In the genomic region with DNA sequence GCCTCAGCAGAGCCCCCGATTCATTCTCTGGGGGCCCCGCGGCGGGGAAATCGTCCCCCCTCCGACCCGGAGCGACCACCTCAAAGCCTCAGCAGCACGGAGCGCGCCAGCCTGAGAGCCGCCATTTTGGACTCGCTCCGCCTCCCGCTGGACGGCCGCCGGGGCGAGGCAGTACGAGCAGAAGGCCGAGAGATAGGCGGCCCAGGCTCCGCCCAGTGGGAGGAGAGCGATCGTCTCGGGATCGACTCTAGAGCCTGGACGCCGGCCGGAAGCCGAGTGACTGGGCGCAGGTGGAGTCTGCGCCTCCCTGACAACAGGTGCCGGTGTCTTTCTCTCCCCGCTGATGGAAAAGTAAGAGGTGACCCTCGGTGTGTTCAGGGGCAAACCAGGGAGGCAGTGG, we compare ENCODE assay signal across 8 mouse cellular contexts. TPM values are rescaled to one million over a fixed set of nuclear protein-coding genes. Genes with fewer than 3 reads are reported as not detected.
A peak's percentile ranks its signal among the peaks of the same experiment; 100 is the strongest.
DNase-seq lines count a peak whose midpoint lies in the region; ATAC-seq and TF ChIP-seq lines count a peak whose summit lies in the region.

Gene Taf3, minus strand, starts transcription at position 136 of the 400 bp plus-strand sequence.

- H3K36me3 ChIP-seq in embryonic facial prominence, embryonic 15.5 days: no peaks in the 10 kb centered on the region
- no peaks in the 10 kb centered on the region for H3K36me3 ChIP-seq in heart, embryonic 10.5 days
- H3K36me3 ChIP-seq in kidney, embryonic 15.5 days: no peaks in the 10 kb centered on the region

- H3K27me3 ChIP-seq in embryonic facial prominence, embryonic 15.5 days: no peaks in the 10 kb centered on the region
- no peaks in the 10 kb centered on the region for H3K27me3 ChIP-seq in heart, embryonic 10.5 days (ENCODE audit: insufficient read depth, poor library complexity, severe bottlenecking)
- H3K27me3 ChIP-seq in kidney, embryonic 15.5 days: no peaks in the 10 kb centered on the region

- peak; percentile 65; the same call in 1 of the 2 replicates for TF ChIP-seq POLR2A in bone marrow, adult 2 months (IDR thresholded peaks at IDR 0.05; ENCODE audit: borderline replicate concordance, control insufficient read depth, low read depth, low read length)

- peak within 1 kb of the TSS; percentile 96 for H3K4me3 ChIP-seq in bone marrow, adult 2 months (replicated peaks; ENCODE audit: control insufficient read depth, low read depth, low read length)
- peak within 1 kb of the TSS; percentile 93 for H3K4me3 ChIP-seq in embryonic facial prominence, embryonic 15.5 days (replicated peaks)
- H3K4me3 ChIP-seq in heart, embryonic 10.5 days: peak within 1 kb of the TSS; percentile 91
- peak within 1 kb of the TSS; percentile 94 for H3K4me3 ChIP-seq in kidney, embryonic 15.5 days (replicated peaks)

- H3K4me2 ChIP-seq in embryonic facial prominence, embryonic 15.5 days (replicated peaks): peak within 1 kb of the TSS; percentile 85
- H3K4me2 ChIP-seq in kidney, embryonic 15.5 days: peak within 1 kb of the TSS; percentile 83

- ATAC-seq in embryonic facial prominence, embryonic 15.5 days (ENCODE audit: insufficient number of reproducible peaks, low FRiP score, low TSS enrichment, low read depth): peak; percentile 94
- ATAC-seq in kidney, embryonic 15.5 days (replicated peaks; ENCODE audit: low FRiP score): peak; percentile 94
- ATAC-seq in monocyte, adult 5-6 weeks (replicated peaks; ENCODE audit: insufficient number of reproducible peaks, low FRiP score, low TSS enrichment, poor library complexity, severe bottlenecking): peak; percentile 97

- H3K9me3 ChIP-seq in embryonic facial prominence, embryonic 15.5 days (replicated peaks): no peaks in the 10 kb centered on the region
- H3K9me3 ChIP-seq in heart, embryonic 10.5 days: no peaks in the 10 kb centered on the region
- H3K9me3 ChIP-seq in kidney, embryonic 15.5 days (replicated peaks): no peaks in the 10 kb centered on the region

- 0% methylated on average over 36 of the region's 36 CpGs for WGBS in bone marrow, adult 2 months
- under 1% methylated on average over 36 of the region's 36 CpGs for WGBS in embryonic facial prominence, embryonic 15.5 days
- WGBS in heart, embryonic 10.5 days: under 1% methylated on average over 36 of the region's 36 CpGs
- WGBS in kidney, embryonic 15.5 days: under 1% methylated on average over 36 of the region's 36 CpGs

- no peaks in the 10 kb centered on the region; the same call in 1 of the 2 replicates for H3K4me1 ChIP-seq in bone marrow, adult 2 months (ENCODE audit: control insufficient read depth, insufficient read depth, low read length)
- H3K4me1 ChIP-seq in embryonic facial prominence, embryonic 15.5 days: peaks cover 16% of the 10 kb centered on the region
- H3K4me1 ChIP-seq in heart, embryonic 10.5 days: peaks cover 12% of the 10 kb centered on the region
- H3K4me1 ChIP-seq in kidney, embryonic 15.5 days: peaks cover 14% of the 10 kb centered on the region

- peak within 1 kb of the TSS; percentile 59 for H3K9ac ChIP-seq in embryonic facial prominence, embryonic 15.5 days
- H3K9ac ChIP-seq in kidney, embryonic 15.5 days: peak within 1 kb of the TSS; percentile 67

- DNase-seq in 416B (ENCODE audit: low read depth) (peak; percentile 82), liver (peak; percentile 97)
- peak; percentile 96 for DNase-seq in heart, embryonic 10.5 days (ENCODE audit: low spot score)
- DNase-seq in spleen, postnatal 4 days (ENCODE audit: low spot score in 2 of 2): peak; percentile 93 to 96

- peak within 1 kb of the TSS; percentile 34; the same call in 1 of the 2 replicates for H3K27ac ChIP-seq in bone marrow, adult 2 months (ENCODE audit: control insufficient read depth, insufficient read depth, low read depth, low read length, poor library complexity)
- H3K27ac ChIP-seq in embryonic facial prominence, embryonic 15.5 days (replicated peaks): peak within 1 kb of the TSS; percentile 63; the same call in 1 of the 2 replicates
- H3K27ac ChIP-seq in heart, embryonic 10.5 days: peak within 1 kb of the TSS; percentile 92
- no peak within 1 kb of the TSS for H3K27ac ChIP-seq in kidney, embryonic 15.5 days

- TF ChIP-seq CTCF in bone marrow, adult 2 months (IDR thresholded peaks at IDR 0.05; ENCODE audit: control insufficient read depth, insufficient read depth, low read length): no peak

RNA-seq across cellular contexts. Expression of gene Taf3, which starts in this region (rescaled TPM):
- 6.5 and 7.9 TPM in 2 replicates for polyA plus RNA-seq in bone marrow, adult 2 months (2011; ENCODE audit: insufficient read depth, insufficient read length, low replicate concordance, missing spikeins)
- polyA plus RNA-seq in embryonic facial prominence, embryonic 15.5 days (2015; fragmentation: Nextera tagmentation; extraction: Ambion mirVana): 12.9 and 13.0 TPM in 2 replicates
- polyA plus RNA-seq in heart, embryonic 10.5 days (2016; fragmentation: Nextera tagmentation; extraction: Ambion mirVana): 10.2 and 12.2 TPM in 2 replicates
- 16.4 TPM in 2 replicates for polyA plus RNA-seq in kidney, embryonic 15.5 days (2015; fragmentation: Nextera tagmentation; extraction: Ambion mirVana)
- 9.1 to 13.8 TPM (median 12.5 TPM) in 3 replicates for total RNA-seq in monocyte, adult 5-6 weeks (2017)
